Mouse (Mus musculus) erythroblast, embryonic 14.5 days (primary cell): ENCODE results near the gene Arid3c.
"Not testable (repeated sequence)": the region's sequence is repeated elsewhere in the genome, so short reads cannot be mapped to it uniquely, and the experiment has no call there.

ENCODE experiments used
- GATA1 ChIP-seq: IDR thresholded peaks from 2 replicates; pipeline ENCODE4 v1.6.1; 2012; ENCODE audit warnings: low read length, inconsistent platforms, mixed read lengths
- TAL1 ChIP-seq: IDR thresholded peaks from 3 replicates; pipeline ENCODE4 v1.6.1; 2012; ENCODE audit warnings: low read length, inconsistent platforms, mixed read lengths

GRCm38 (mm10) chr4:41774002-41774401 is 43.1 kb upstream of the Arid3c start, which contains the start of gene Ccl27a:
- not testable (repeated sequence) for TF ChIP-seq TAL1, GATA1
